Mouse (Mus musculus): ENCODE data around the gene Hspg2.

DNA sequence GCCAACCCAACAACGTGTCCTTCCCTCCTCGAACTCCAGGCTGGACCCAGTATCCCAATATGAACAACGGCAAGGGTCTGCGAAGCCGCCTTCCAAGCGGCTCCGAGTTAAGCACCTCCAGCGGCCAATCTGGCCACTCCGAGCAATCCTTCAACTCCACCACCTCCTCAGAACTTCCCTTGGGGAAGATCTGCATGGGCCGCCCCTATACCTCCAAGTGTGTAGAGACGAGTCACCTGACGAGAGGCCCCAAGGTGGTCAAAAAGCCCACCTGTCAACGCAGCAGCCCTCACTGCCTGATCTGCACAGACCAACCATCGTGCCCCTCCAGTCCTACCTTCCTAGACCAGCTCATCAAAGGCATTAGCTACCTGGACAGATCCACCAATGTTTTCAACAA lies 14.0 kb upstream of the Hspg2 start:
- TF ChIP-seq CTCF (IDR thresholded peaks at IDR 0.05; ENCODE audit: low read depth) (no peak), EP300 (IDR thresholded peaks at IDR 0.05; ENCODE audit: low read depth) (no peak)
